Mouse (Mus musculus) heart, embryonic 10.5 days (tissue): ENCODE measurements around the gene Map3k10. TPM values are rescaled to one million over a fixed set of nuclear protein-coding genes. Genes with fewer than 3 reads are reported as not detected.

Source experiments
- DNase-seq: peaks from one replicate; pipeline ENCODE4 v3.0.0-alpha.2; 2017; ENCODE audit warnings: low spot score
- H3K27ac ChIP-seq: fragments of 300-500 bp; sonication (generic); 2 replicates; pipeline ENCODE4 v1.5.1; 2016; ENCODE audit warnings: mild to moderate bottlenecking
- H3K27me3 ChIP-seq: fragments of 300-500 bp; sonication (generic); 2 replicates; pipeline ENCODE4 v1.6.1; 2016; ENCODE audit warnings: mild to moderate bottlenecking; ENCODE audit not compliant: poor library complexity, insufficient read depth, severe bottlenecking
- H3K36me3 ChIP-seq: fragments of 300-500 bp; sonication (generic); 2 replicates; pipeline ENCODE4 v1.6.1; 2016; ENCODE audit warnings: mild to moderate bottlenecking, moderate library complexity
- H3K4me1 ChIP-seq: fragments of 300-500 bp; sonication (generic); 2 replicates; pipeline ENCODE4 v1.6.1; 2016; ENCODE audit warnings: mild to moderate bottlenecking
- H3K4me3 ChIP-seq: fragments of 300-500 bp; sonication (generic); 2 replicates; pipeline ENCODE4 v1.5.1; 2016; ENCODE audit warnings: mild to moderate bottlenecking, moderate library complexity
- H3K9me3 ChIP-seq: fragments of 300-500 bp; sonication (generic); 2 replicates; pipeline ENCODE4 v1.6.1; 2016; ENCODE audit warnings: mild to moderate bottlenecking, moderate library complexity
- WGBS: fragments of 180-500 bp; shearing (Covaris S2); methylation state at CpG from one replicate; pipeline ENCODE4 v1.1.7; 2016; 5-methylcytosine and 5-hydroxymethylcytosine counted together
- polyA plus RNA-seq: library from polyadenylated mRNA; unstranded; fragments of >200 nt; fragmentation: Nextera tagmentation; extraction: Ambion mirVana; gene quantifications from 2 replicates; pipeline ENCODE4 v1.2.1, GENCODE M21; 2016

Gene Map3k10
- polyA plus RNA-seq, 1 experiment from 2014 or later, result 10.6 TPM

DNA sequence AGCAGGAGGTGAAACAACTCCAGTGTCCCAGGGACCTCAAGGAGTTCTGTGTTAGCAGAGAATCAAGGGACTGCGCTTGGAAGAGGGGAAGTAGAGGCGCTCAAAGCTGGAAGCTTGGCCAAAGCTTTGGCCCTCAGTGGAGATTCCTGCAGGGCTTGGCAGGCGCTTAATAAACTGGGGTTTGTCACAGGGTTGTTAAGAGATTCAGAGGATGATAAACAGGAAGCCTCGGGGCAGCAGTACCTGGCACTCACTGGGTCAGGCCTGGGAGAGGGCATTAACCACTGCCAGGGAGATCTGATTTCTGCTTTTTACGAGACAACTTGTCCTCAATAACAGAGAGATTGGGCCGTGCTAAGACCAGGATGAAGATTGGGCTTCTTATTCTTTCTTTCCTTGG lies 53.4 kb downstream of the Map3k10 start:
- Histone ChIP-seq H3K4me3 (no peak overlapping the region), H3K36me3 (peaks cover 97% of the 10 kb centered on the region), H3K27ac (no peak overlapping the region), H3K9me3 (no peaks in the 10 kb centered on the region), H3K27me3 (no peaks in the 10 kb centered on the region), H3K4me1 (no peaks in the 10 kb centered on the region)
- DNase-seq, result no peak
- 82% methylated on average over 6 of the region's 6 CpGs for WGBS

DNA sequence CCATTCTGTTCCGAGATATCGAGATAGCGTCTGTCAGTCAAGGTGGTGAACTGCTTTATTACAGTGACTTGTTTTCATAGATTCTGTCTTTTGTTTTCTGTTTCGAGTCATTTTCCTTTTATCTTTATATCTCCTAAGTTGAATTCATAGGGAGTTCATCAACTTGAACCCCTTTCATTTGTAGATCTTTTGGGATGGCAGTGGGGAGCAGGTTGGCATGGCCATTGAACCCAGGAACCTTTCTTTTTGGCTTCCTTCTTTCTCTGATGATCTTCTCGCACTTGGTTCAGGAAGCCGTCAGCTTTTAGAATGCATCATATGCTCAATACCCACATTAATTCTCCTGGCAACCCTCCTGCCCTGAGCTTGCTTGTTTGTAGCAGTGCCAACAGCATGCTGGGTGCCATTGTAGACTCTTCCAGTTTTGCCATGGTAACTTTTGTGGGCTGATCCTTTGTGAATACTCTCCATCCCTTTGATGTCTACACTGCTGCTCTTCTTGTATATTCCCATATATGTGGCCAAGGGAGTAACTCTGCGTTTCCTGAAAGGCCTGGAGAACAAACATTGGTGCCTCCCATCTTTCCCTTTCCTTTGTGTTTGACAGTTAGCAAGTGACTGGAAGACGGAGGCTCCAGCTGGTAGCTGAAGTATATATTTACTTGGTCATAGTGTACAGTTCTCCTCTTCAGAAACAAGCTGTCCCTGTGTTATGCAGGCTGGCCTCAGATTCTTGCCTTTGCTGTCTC lies 60.5 kb downstream of the Map3k10 start:
- Histone ChIP-seq H3K27ac (no peak overlapping the region), H3K4me1 (peaks cover 17% of the 10 kb centered on the region), H3K9me3 (no peaks in the 10 kb centered on the region), H3K4me3 (no peak overlapping the region), H3K27me3 (no peaks in the 10 kb centered on the region), H3K36me3 (peaks cover 59% of the 10 kb centered on the region)
- no peak for DNase-seq
- 84% methylated on average over 8 of the region's 8 CpGs for WGBS

DNA sequence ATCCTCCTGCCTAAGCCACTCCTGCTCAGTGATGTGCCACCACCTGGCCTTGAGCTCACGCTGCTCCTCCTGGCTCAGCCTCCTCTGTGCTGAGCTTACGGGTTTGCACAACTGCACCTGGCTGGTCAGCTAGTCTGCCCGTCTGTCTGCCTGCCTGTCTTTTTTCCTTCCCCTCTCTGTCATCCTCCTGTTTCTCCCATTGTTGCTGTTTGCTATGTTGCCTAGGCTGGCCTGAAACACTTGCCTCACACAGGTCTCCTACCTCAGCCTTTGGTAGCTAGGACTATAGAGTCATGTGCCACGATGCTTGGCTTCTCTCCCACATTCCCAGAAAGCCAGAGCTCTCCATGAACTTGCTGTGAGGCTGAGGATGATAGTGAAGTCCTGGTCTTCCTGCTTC lies 61.5 kb downstream of the Map3k10 start:
- Histone ChIP-seq H3K4me1 (peaks cover 27% of the 10 kb centered on the region), H3K9me3 (no peaks in the 10 kb centered on the region), H3K27me3 (no peaks in the 10 kb centered on the region), H3K4me3 (no peak overlapping the region), H3K27ac (no peak overlapping the region), H3K36me3 (peaks cover 50% of the 10 kb centered on the region)
- 76% methylated on average over 4 of the region's 4 CpGs for WGBS
- no peak for DNase-seq

DNA sequence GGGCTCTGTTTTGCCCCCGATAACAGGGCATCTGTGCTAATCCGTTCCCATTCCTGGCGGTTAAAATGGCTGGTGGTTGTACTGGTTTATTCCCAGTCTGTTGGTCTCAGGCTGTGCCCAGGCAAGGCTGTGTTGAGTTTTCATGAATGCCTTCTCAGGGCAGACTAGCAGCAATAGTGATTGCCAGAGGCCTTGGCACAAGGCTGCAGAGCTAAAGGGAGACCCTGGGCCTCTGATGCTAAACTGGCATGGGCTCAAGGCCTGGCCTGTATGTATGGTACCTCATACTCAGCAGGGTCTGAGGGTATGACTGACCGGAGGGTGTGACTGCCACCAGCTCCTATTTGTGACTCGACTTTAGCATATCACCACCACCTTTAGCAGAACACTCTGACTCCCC lies 63.5 kb downstream of the Map3k10 start:
- Histone ChIP-seq H3K4me3 (no peak overlapping the region), H3K9me3 (no peaks in the 10 kb centered on the region), H3K27ac (no peak overlapping the region), H3K36me3 (peaks cover 30% of the 10 kb centered on the region), H3K4me1 (peaks cover 47% of the 10 kb centered on the region), H3K27me3 (no peaks in the 10 kb centered on the region)
- 93% methylated on average over 5 of the region's 5 CpGs for WGBS
- no peak for DNase-seq

DNA sequence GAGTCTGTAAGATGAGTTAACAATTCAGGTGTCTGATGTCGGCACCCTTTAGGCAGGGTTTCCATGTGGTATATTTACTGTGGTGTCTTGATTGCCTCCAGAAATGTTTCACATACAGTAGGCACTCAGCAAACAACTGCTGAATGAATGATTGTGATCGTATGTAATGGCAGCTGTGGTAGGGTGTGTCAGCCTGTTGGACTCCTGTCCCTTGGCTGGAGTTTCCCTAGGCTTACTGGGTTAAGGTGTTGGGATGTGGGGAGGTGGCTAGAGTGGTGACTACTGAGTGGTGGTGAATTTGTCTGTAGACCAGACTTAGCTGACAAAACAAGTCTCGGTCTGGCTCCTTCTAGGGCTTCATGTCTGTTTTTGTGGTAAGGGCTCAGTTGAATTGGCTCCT lies 64.0 kb downstream of the Map3k10 start:
- H3K27ac ChIP-seq, result no peak overlapping the region
- no peak for DNase-seq
- peaks cover 52% of the 10 kb centered on the region for H3K4me1 ChIP-seq
- WGBS, result 88% methylated on average over 3 of the region's 3 CpGs
- no peaks in the 10 kb centered on the region for H3K9me3 ChIP-seq
- no peak overlapping the region for H3K4me3 ChIP-seq
- no peaks in the 10 kb centered on the region for H3K27me3 ChIP-seq
- peaks cover 27% of the 10 kb centered on the region for H3K36me3 ChIP-seq

DNA sequence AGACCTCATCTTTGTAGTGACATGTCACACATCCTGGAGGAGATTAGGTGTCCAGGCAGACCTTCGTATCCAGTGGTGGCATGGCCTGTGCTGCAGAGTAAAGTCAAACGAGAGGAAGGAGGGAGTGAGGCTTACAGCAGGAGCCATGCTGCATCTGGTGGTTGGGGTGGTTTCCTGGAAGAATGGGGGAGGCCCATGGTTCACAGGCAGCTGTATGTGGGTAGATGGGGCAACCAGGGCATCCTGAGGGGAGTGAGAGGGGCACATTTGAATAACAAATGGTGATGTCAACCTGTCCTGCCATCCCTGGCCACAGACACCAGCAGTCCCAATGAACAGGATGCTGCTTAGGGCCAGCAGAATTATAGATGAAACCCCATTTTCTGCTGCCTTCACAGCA lies 64.7 kb downstream of the Map3k10 start:
- Histone ChIP-seq H3K4me1 (peaks cover 59% of the 10 kb centered on the region), H3K36me3 (peaks cover 27% of the 10 kb centered on the region), H3K27ac (peak overlapping the region; percentile 62; the same call in 1 of the 2 replicates), H3K9me3 (no peaks in the 10 kb centered on the region), H3K4me3 (no peak overlapping the region), H3K27me3 (no peaks in the 10 kb centered on the region)
- no peak for DNase-seq
- WGBS, result 44% methylated on average over 2 of the region's 2 CpGs

DNA sequence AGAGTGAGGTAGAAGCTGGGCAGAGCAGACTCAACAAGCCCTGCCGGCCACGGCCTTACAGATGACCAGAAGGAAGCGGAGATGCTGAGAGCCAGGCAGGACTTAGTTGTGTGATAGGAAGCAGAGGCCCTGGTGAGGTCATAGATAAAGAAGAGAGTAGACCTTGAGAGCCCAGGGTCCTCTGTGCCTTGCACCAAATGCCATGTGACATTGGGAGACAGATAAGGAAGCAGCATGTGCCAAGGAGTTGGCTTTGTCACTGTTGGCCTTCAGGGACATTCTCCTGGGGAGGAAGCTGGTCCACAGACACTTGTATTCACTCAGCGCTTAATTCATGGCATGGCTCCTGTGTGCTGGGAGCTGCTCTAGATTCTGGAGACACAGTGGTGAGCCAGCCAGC lies 65.1 kb downstream of the Map3k10 start:
- DNase-seq, result no peak
- Histone ChIP-seq H3K27me3 (no peaks in the 10 kb centered on the region), H3K4me3 (no peak overlapping the region), H3K4me1 (peaks cover 63% of the 10 kb centered on the region), H3K36me3 (peaks cover 25% of the 10 kb centered on the region), H3K9me3 (no peaks in the 10 kb centered on the region), H3K27ac (peak overlapping the region; percentile 62; the same call in 1 of the 2 replicates)
- WGBS, result 31% methylated on average over 4 of the region's 4 CpGs

DNA sequence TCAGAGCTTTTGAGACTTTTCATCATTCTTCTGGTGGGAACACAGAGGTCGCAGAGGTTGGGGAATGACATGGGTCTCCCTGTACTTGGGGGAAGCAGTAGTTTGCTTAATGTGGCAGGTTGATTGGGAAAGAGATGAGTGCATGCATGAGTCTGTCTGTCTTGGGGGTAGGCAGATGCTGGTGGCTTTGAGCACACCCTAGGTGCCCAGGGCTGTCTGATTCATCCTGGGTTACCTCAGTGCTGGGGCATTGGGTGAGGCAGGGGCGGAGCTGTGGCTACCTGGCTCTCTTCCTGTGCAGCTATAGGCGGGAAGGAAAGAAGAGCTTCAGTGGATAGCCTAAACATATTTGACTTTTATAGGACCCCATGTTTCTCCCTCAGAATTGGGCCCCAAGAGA lies 66.3 kb downstream of the Map3k10 start:
- Histone ChIP-seq H3K4me1 (peaks cover 68% of the 10 kb centered on the region), H3K27me3 (no peaks in the 10 kb centered on the region), H3K36me3 (peaks cover 25% of the 10 kb centered on the region), H3K27ac (peak overlapping the region; percentile 84), H3K9me3 (no peaks in the 10 kb centered on the region), H3K4me3 (no peak overlapping the region; the same call in 1 of the 2 replicates)
- no peak for DNase-seq
- whole genome bisulfite sequencing, result 87% methylated on average over 3 of the region's 3 CpGs

DNA sequence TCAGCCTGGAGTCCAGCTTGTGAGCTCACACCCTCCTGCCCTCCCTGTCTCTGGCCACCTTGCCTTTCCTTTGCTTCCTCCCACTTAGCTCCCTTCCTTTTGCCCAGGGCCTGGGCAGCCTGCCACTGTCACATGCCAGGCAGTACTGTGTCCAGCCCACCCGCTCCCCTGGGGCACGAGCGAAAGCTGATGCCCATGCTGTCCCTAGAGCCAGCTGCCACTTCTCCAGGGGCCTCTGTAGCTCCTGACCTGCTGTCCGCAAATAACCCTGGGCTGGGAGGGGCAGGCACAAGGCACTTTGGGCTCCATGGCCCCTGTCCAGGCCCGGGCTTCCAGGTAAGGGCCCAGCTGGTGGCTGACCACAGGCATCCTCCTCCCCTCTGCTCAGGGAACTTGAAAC lies 66.8 kb downstream of the Map3k10 start:
- DNase-seq, result no peak
- Histone ChIP-seq H3K27me3 (no peaks in the 10 kb centered on the region), H3K36me3 (peaks cover 25% of the 10 kb centered on the region), H3K4me3 (peak overlapping the region; percentile 25; the same call in 1 of the 2 replicates), H3K9me3 (no peaks in the 10 kb centered on the region), H3K27ac (peak overlapping the region; percentile 84), H3K4me1 (peaks cover 69% of the 10 kb centered on the region)
- WGBS, result 59% methylated on average over 5 of the region's 5 CpGs

DNA sequence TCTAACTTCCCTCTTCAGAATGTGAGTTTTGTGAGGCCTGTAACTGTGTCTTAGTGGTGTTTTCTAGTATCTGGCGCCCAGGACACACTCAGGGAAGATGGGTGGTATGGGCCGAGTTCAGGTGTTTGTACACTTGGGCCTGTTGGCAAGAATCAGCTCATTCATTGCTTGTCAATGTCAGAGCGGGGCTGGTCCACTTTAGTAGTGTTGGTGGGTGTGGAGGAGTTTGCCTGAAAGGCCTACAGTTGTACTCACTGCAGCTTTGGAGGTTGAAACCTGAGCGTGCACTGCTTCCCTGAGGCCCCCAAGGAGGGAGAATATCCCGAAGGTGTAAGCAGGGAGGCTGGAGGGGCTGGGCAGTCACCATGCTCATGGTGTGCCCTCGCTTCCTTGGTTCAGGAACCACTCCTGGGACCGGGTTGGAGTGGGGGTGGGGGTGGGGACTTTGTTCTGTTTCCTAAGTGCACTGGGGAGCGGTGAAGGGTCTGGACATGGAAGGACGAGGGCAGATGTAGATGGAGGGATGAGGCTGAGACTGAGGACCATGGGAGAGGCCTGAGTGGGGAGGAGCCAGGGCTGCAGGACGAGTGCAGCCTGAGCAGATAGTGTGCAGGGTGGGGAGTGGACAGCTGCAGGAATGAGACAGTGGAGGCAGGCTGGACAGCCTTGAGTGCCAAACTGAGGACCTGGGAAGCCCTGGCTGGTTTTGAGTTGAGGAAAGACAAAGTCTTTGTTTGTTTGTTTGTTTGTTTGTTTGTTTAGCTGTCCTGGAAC lies 67.7 kb downstream of the Map3k10 start:
- DNase-seq, result no peak

More for the DNA sequence above, 67.7 kb downstream of the Map3k10 start:
- H3K36me3 ChIP-seq, result peaks cover 25% of the 10 kb centered on the region
- H3K27ac ChIP-seq, result peak overlapping the region; percentile 84
- H3K4me3 ChIP-seq, result peak overlapping the region; percentile 10
- no peaks in the 10 kb centered on the region for H3K27me3 ChIP-seq
- WGBS, result 46% methylated on average over 10 of the region's 10 CpGs
- no peaks in the 10 kb centered on the region for H3K9me3 ChIP-seq
- H3K4me1 ChIP-seq, result peaks cover 77% of the 10 kb centered on the region

Other genes with a start within 250 kb of the Map3k10 start
- gene Sptbn4, start 226.9 kb downstream of the Map3k10 start, polyA plus RNA-seq, result 0.40 and 0.46 TPM in 2 replicates
- 88.8 and 94.6 TPM in 2 replicates for gene Blvrb, start 226.6 kb downstream of the Map3k10 start, polyA plus RNA-seq
- gene Sertad3, start 200.8 kb downstream of the Map3k10 start, polyA plus RNA-seq, result 19.0 and 23.8 TPM in 2 replicates
- 34.8 and 38.9 TPM in 2 replicates for gene Sertad1, start 187.7 kb downstream of the Map3k10 start, polyA plus RNA-seq
- gene Prx, start 175.3 kb downstream of the Map3k10 start, polyA plus RNA-seq, result 2.4 and 2.8 TPM in 2 replicates
- gene Hipk4, start 151.3 kb downstream of the Map3k10 start, polyA plus RNA-seq, result 0.54 and 0.59 TPM in 2 replicates
- gene Pld3, start 121.4 kb downstream of the Map3k10 start, polyA plus RNA-seq, result 54.1 and 55.6 TPM in 2 replicates
- 36.3 and 37.4 TPM in 2 replicates for gene 2310022A10Rik, start 121.4 kb downstream of the Map3k10 start, polyA plus RNA-seq
- gene Akt2, start 83.0 kb downstream of the Map3k10 start, polyA plus RNA-seq, result 94.8 and 106 TPM in 2 replicates
- not detected in 2 replicates for gene Ttc9b, start 20.7 kb downstream of the Map3k10 start, polyA plus RNA-seq
- gene Zfp607b, start 14.7 kb upstream of the Map3k10 start, polyA plus RNA-seq, result 1.6 and 2.5 TPM in 2 replicates
- 23.8 and 28.7 TPM in 2 replicates for gene Zfp60, start 56.8 kb upstream of the Map3k10 start, polyA plus RNA-seq
- gene Zfp626, start 132.6 kb upstream of the Map3k10 start, polyA plus RNA-seq, result 1.3 and 1.6 TPM in 2 replicates
- gene Zfp59, start 164.0 kb upstream of the Map3k10 start, polyA plus RNA-seq, result 6.9 and 7.4 TPM in 2 replicates
- gene Zfp607a, start 182.9 kb upstream of the Map3k10 start, polyA plus RNA-seq, result 4.4 and 4.7 TPM in 2 replicates